Mouse (Mus musculus) right cerebral cortex, postnatal 10 days (tissue): Measurements from ENCODE around the gene Arhgap44.

Source experiments
- DNase-seq, 2 experiments: peaks; one replicate each; pipeline ENCODE4 v3.0.0; 2021; ENCODE audit warnings: low spot score in 2 of 2

Gene Arhgap44

DNA sequence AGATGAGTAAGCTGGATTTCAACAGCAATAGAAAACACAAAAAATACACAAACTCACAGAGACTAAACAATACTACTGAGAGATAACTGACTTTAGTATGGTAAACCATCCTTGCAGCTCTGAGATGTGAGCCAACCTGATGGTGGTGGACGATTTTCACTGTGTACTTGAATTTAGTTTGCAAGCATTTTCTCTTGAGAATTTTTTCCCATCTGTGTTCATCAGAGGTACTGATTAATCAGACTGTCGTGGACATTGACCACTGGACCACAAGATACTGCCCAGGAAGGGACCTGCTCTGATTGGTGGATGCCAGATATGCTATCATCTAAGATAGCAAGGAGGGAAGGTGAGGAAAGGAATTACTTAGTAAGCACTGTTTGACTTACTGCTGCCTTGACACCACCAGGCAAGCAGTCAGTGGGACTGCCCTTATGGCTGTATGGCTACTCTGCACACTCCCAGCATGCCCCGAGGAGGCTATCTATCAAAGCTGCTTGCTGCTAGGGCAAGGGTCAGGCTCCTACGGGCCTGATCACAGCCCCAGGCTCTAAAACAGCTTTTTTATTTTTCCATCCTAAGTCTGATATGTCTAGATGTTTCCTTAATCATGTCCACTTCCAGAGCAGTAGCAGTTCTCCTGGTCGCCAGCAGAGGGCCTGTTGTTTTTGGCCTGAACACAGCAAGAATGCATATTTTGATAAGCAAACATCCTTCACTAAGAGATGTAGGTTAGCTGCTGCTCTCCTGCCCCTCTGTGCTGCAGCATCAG lies 74.1 kb downstream of the Arhgap44 start:
- peak; percentile 49 to 54 for DNase-seq

GRCm38 (mm10) chr11:65080761-65081160 lies 82.0 kb downstream of the Arhgap44 start:
- DNase-seq = peak; percentile 22 to 25

GRCm38 (mm10) chr11:65080274-65080673 lies 82.5 kb downstream of the Arhgap44 start:
- DNase-seq = peak in 1 of 2 experiments; percentile 4

GRCm38 (mm10) chr11:65069609-65070008 lies 93.2 kb downstream of the Arhgap44 start:
- DNase-seq = no peak

DNA sequence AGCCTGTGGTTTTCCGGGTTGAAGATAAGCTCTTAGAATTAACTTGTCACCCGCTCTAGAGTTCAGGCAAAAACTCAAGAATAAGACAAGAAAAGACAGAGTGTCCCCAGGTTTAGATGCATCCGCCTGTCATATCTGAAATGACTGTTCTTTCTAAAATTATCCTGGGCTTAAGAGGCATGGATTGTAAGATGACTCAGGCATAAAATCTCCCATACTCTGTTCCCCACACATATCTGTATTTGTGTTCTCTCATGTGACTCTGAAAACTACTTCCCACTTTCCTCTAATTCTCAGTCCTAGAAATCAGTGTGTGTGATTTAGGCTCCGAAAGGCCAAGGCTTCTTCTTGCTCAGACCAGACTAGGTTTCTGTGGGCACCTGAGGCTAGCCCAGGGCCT lies 93.7 kb downstream of the Arhgap44 start:
- peak in 1 of 2 experiments; percentile 17 for DNase-seq

DNA sequence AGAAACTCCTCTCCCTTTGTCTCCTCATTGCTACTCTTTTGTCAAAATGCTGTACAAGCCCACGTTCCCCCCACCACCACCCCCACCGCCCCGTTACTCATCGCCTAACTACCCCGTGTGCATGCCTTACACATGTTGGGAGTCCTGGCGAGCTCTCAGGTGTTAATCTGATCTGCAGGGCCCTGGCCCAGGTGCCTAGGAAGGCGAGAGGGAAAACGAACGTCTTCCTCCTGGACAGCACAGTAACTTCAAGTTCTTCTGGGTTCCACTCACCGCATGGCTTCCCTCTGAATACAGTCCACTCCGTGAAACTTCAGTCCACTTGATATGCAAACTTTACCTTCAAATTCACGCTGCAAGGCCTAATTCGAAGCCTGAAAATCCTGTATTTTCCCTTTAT lies 97.6 kb downstream of the Arhgap44 start:
- no peak for DNase-seq

DNA sequence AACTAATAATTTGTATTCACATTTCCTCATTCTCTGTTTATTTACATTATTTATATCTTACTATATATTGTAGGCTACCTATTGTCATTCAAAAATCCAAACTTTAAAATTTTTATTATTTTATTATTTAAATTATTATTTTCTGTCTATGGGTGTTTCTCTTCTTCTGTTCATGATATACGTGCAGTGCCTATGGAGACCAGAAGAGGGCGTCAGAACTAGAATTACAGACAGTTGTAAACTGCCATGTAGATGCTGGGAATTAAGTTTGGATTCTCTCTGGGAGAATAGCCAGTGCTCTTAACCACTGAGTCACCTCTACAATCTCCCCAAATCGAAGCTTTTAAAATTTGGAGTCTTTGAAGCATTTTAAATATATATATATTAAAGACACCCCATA lies 101.3 kb downstream of the Arhgap44 start:
- DNase-seq = no peak

DNA sequence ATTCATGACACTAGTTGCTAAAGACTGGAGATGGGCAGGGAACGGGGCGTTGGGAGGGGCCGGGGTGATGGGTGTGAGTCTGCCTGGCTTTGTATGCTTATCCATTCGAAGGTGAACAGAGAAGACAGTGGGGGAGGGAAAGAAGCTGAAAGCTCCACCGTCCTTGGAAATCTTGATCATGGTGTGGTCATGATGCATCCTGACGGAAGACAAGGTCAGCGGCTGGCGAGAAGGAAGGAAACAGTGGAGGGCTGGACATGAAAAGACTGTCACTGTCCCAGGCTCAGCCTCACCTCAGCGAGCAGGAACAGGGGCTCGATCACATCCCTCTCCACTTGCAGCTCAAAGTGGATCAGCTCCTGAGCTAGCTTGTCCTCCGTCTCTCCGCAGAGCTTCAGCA lies 103.2 kb downstream of the Arhgap44 start:
- DNase-seq = no peak

DNA sequence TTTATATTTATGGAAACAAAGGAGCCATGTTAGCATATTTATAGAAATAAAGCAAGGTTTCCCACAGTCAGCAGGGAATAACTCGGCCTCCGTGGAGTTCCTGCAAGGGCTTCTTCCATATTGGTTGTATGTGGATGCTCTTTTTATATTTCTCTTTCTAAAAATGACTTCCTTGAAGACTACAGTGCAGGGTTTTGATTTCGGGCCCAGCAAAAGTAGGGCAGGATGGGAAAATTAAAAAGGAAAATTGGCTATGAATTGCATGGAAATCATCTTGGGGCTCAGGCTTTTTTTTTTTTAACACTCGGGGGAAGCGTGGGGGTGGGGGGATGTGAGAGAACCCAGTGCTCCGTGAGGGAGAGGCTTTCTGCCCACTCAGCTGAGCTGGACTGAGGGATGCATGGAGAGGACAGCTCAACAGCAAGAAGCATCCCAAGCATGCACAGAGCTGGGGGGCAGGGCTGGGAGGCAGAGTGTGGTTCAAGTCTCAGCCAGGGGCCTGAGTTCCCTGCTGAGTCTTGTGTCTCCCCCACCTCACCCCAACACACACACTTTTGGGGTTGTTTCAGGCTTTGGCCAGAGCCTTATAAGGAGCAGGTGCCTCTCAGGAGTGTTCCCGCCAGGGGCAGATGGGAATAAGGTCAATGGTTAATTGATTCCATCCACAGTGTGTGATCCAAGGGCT lies 104.4 kb downstream of the Arhgap44 start:
- peak in 1 of 2 experiments; percentile 56 for DNase-seq

- DNase-seq = no peak
Observed at GRCm38 (mm10) chr11:65055596-65055995, 107.2 kb downstream of the Arhgap44 start.

DNA sequence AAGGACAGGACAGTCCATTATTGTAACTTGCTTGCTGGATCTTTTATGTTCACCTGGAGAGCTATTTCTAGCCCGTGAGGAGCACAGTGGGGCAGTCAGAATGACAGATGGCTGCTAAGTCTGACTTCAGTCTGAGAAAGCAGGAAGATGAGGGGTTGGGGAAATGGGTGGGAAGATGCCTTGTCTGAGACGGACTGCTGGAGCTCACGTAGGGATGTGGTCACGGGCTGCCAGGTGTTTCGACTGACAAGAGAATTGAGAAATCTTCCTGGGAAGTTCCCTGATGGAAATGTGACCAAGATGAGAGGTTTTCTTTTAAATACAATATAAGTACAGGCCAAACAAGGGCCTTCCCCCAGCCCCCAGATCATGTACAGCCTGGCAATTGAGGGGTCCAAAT lies 108.5 kb downstream of the Arhgap44 start:
- DNase-seq = no peak

DNA sequence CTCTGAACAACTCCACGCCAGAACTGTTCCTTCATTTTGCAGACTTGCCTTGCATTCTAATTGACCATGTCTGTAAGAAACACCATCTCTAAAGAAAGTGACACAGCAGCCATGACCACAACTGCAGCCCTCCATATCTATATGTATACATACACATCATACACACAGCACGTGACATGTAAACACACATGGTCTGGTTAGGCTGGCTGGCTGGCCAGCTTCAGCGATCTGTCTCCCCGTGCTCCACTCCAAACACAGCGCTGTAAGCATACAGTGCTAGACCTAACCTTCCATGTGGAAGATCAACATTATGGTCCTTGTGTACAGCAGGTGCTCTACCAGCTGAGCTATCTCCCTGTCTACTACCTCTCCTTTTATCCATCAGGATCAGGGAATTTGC lies 111.9 kb downstream of the Arhgap44 start:
- DNase-seq = no peak

DNA sequence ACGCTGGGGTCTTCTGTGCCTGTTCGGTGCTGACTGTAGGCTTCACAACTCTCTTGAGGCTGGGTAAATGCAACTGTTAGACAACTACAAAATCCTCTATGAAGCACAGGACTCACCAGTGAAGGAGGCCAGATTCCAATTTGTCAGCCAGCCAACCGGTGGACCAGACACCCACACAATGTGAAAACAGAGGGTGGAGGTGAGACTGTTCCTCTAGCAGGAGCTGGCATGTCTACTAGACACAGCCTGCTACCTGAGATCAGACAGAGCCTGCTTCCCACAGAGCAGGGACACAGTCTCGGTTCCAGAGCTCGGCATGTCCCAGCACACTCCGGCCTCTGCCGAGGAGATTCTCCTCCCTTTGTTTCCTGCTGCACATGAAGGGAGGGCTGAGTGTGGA lies 113.7 kb downstream of the Arhgap44 start:
- DNase-seq = no peak

DNA sequence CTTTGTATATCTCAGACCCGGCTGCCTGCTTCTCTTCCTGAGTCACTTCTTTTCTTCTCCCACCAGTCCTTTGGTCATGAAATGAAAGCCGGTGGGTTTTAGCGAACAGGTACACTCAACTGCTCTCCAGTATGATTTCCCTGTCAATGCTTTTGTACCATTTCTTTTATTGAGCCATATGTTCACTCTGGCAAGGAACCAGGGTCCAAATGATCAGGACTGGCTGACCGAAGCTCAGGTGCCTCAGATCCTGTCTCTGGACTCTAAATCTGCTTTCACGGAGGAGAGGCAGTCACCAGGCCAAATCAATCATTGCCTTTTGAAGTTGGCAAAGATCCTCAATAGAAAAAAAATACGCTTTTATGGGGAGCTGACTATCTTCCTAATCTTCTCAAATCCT lies 122.2 kb downstream of the Arhgap44 start:
- no peak for DNase-seq

- DNase-seq = no peak
Observed at GRCm38 (mm10) chr11:65039517-65040095, 123.2 kb downstream of the Arhgap44 start.

DNA sequence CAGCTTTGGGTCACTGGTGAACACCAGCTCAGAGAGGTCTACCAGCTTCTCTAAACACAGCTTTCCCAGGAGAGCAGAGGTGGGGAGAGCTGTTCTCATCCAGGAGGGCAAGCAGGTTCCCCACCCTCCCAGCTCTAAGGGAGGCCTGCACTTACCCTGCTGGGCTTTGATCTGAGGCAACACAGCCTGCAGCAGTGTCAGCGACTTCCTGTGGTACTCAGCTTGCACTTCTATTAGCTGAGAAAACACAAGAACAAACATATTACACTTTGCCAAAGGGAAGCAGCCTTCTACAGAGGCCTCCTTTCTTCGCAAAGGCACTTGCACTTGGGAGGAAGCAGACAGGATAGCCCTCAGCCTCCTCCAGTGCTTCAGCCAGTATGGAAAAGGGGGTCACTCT lies 123.8 kb downstream of the Arhgap44 start:
- DNase-seq = no peak

DNA sequence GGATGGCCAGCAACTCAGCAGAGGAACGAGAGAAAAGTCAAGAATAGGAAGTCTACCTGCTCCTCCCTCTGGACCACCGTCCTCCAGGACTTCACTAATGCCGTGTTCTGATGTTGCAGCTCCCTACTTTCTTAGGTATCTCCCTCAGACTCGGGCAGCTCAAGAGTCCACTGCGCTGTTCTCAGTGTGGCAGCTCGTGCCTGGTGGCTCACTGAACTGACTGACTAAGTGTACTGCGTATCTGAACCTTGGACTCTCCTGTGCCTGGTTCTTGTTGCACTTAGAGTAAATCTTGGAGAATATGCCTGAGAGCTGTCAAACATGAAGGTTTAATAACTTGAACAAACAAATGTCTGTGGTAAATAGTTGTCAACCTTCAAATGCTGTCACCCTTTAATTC lies 130.5 kb downstream of the Arhgap44 start:
- DNase-seq = no peak

- DNase-seq = no peak
Observed at GRCm38 (mm10) chr11:65030201-65030600, 132.6 kb downstream of the Arhgap44 start.

- no peak for DNase-seq
Observed at GRCm38 (mm10) chr11:65028049-65028448, 134.7 kb downstream of the Arhgap44 start.

DNA sequence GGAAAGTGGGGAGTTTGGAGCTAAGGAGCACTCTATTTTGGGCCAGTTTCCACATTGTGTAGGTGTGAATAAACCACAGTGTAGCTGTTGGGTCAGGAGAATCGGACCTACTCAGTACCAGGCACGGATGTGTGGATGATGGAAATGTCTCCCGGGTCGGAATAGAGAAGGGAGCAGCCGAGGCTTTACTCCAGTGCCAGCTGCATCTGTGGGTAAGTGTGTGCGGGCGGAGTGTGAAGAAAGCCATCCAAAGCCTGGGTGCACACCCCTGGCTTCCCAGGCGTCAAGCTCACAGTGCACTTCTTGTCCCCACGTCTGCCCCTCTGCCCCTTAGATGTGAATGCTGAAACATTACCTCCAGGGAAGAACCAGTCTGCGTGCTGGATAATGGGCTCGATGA lies 140.0 kb downstream of the Arhgap44 start:
- DNase-seq = no peak

GRCm38 (mm10) chr11:65020744-65021143 lies 142.0 kb downstream of the Arhgap44 start:
- no peak for DNase-seq

GRCm38 (mm10) chr11:65016754-65017153 lies 146.0 kb downstream of the Arhgap44 start:
- DNase-seq = no peak

- no peak for DNase-seq
Observed at GRCm38 (mm10) chr11:65013906-65014305, 148.9 kb downstream of the Arhgap44 start.
